Mouse (Mus musculus) left cerebral cortex, postnatal 25 days (tissue): ENCODE data around the gene Gm14226. TPM values are rescaled to one million over a fixed set of nuclear protein-coding genes. Genes with fewer than 3 reads are reported as not detected.
"Not testable (repeated sequence)": the region's sequence is repeated elsewhere in the genome, so short reads cannot be mapped to it uniquely, and the experiment has no call there.

Experiments
- DNase-seq, 2 experiments: peaks; one replicate each; pipeline ENCODE4 v3.0.0; 2022; ENCODE audit warnings: low spot score in 2 of 2, mixed read lengths in 1 of 2
- intact Hi-C: fragments of 180-260 bp; cut with DNase I; formaldehyde crosslinking; loops from one replicate; pipeline ENCODE4 v1.15.1; 2025
- total RNA-seq, 2 experiments: library from RNA; stranded (reverse); gene quantifications; 2 replicates each; pipeline ENCODE4 v1.2.3; 2021

The Gm14226 gene
- under 1 TPM; 0.11 to 0.16 TPM for total RNA-seq

GRCm38 (mm10) chr2:155018251-155018755 is at the start of gene Gm14226:
TSS of gene Gm14226 (plus strand) at chr2:155018266.
- DNase-seq, intact Hi-C loops: not testable (repeated sequence)

GRCm38 (mm10) chr2:154969740-154970397 is 48.2 kb upstream of the Gm14226 start:
- DNase-seq = not testable (repeated sequence)
- intact Hi-C loops = loop anchor here (2.0 to 10.0 kb wide), 2 partner anchors 49 to 275 kb away; no protein-coding TSS in a partner anchor

- intact Hi-C loops = loop anchor here (2.0 kb wide), 1 partner anchor 51 kb away; no protein-coding TSS in a partner anchor
- DNase-seq = peak in 1 of 2 experiments; percentile 51
Observed at GRCm38 (mm10) chr2:154971919-154972692, 46.0 kb upstream of the Gm14226 start.

GRCm38 (mm10) chr2:154972981-154973380 is 45.1 kb upstream of the Gm14226 start:
- intact Hi-C loops = no loop called here
- DNase-seq = no peak

- intact Hi-C loops = no loop called here
- DNase-seq = no peak
Observed at GRCm38 (mm10) chr2:154986609-154987008, 31.5 kb upstream of the Gm14226 start.

- intact Hi-C loops = no loop called here
- DNase-seq = no peak
Observed at GRCm38 (mm10) chr2:154991411-154991810, 26.7 kb upstream of the Gm14226 start.

- intact Hi-C loops = no loop called here
- no peak for DNase-seq
Observed at GRCm38 (mm10) chr2:154992083-154992482, 26.0 kb upstream of the Gm14226 start.

GRCm38 (mm10) chr2:155005491-155005890 is 12.6 kb upstream of the Gm14226 start:
- intact Hi-C loops = no loop called here
- no peak for DNase-seq

GRCm38 (mm10) chr2:155011086-155011656 is 6.9 kb upstream of the Gm14226 start:
- intact Hi-C loops = no loop called here
- no peak for DNase-seq

- no peak for DNase-seq
- intact Hi-C loops = no loop called here
Observed at GRCm38 (mm10) chr2:155012991-155013390, 5.1 kb upstream of the Gm14226 start.

- intact Hi-C loops = not testable (repeated sequence)
Observed at GRCm38 (mm10) chr2:155016751-155017150, 1.3 kb upstream of the Gm14226 start.

GRCm38 (mm10) chr2:155018762-155019641 is 936 bp downstream of the Gm14226 start:
- peak; percentile 63 to 73 for DNase-seq
- intact Hi-C loops = no loop called here

More at GRCm38 (mm10) chr2:155016751-155017150, 1.3 kb upstream of the Gm14226 start:
- DNase-seq = not testable (repeated sequence)

GRCm38 (mm10) chr2:155019673-155020072 is 1.6 kb downstream of the Gm14226 start:
- peak; percentile 84 to 92 for DNase-seq
- intact Hi-C loops = no loop called here

GRCm38 (mm10) chr2:155020247-155020826 is 2.3 kb downstream of the Gm14226 start:
- intact Hi-C loops, DNase-seq: not testable (repeated sequence)

- intact Hi-C loops = loop anchor here (1.0 kb wide), 1 partner anchor 17 kb away; no protein-coding TSS in a partner anchor
- no peak for DNase-seq
Observed at GRCm38 (mm10) chr2:155030831-155031230, 12.8 kb downstream of the Gm14226 start.

GRCm38 (mm10) chr2:155032938-155033710 is 15.1 kb downstream of the Gm14226 start:
- intact Hi-C loops = no loop called here
- no peak for DNase-seq

- DNase-seq = no peak
Observed at GRCm38 (mm10) chr2:155039956-155040355, 21.9 kb downstream of the Gm14226 start.

GRCm38 (mm10) chr2:155044542-155044941 is 26.5 kb downstream of the Gm14226 start:
- DNase-seq = no peak
- intact Hi-C loops = no loop called here

More at GRCm38 (mm10) chr2:155039956-155040355, 21.9 kb downstream of the Gm14226 start:
- intact Hi-C loops = no loop called here
